Mouse (Mus musculus) heart, embryonic 10.5 days (tissue): ENCODE data around the gene Pknox2. TPM values are rescaled to one million over a fixed set of nuclear protein-coding genes. Genes with fewer than 3 reads are reported as not detected.

Experiments used
- DNase-seq: peaks from one replicate; pipeline ENCODE4 v3.0.0-alpha.2; 2017; ENCODE audit warnings: low spot score
- H3K27ac ChIP-seq: fragments of 300-500 bp; sonication (generic); 2 replicates; pipeline ENCODE4 v1.5.1; 2016; ENCODE audit warnings: mild to moderate bottlenecking
- H3K27me3 ChIP-seq: fragments of 300-500 bp; sonication (generic); 2 replicates; pipeline ENCODE4 v1.6.1; 2016; ENCODE audit warnings: mild to moderate bottlenecking; ENCODE audit not compliant: poor library complexity, insufficient read depth, severe bottlenecking
- H3K36me3 ChIP-seq: fragments of 300-500 bp; sonication (generic); 2 replicates; pipeline ENCODE4 v1.6.1; 2016; ENCODE audit warnings: mild to moderate bottlenecking, moderate library complexity
- H3K4me1 ChIP-seq: fragments of 300-500 bp; sonication (generic); 2 replicates; pipeline ENCODE4 v1.6.1; 2016; ENCODE audit warnings: mild to moderate bottlenecking
- H3K4me3 ChIP-seq: fragments of 300-500 bp; sonication (generic); 2 replicates; pipeline ENCODE4 v1.5.1; 2016; ENCODE audit warnings: mild to moderate bottlenecking, moderate library complexity
- H3K9me3 ChIP-seq: fragments of 300-500 bp; sonication (generic); 2 replicates; pipeline ENCODE4 v1.6.1; 2016; ENCODE audit warnings: mild to moderate bottlenecking, moderate library complexity
- WGBS: fragments of 180-500 bp; shearing (Covaris S2); methylation state at CpG from one replicate; pipeline ENCODE4 v1.1.7; 2016; 5-methylcytosine and 5-hydroxymethylcytosine counted together
- polyA plus RNA-seq: library from polyadenylated mRNA; unstranded; fragments of >200 nt; fragmentation: Nextera tagmentation; extraction: Ambion mirVana; gene quantifications from 2 replicates; pipeline ENCODE4 v1.2.1, GENCODE M21; 2016

Gene Pknox2
- polyA plus RNA-seq, result 8.8 and 9.1 TPM in 2 replicates

DNA sequence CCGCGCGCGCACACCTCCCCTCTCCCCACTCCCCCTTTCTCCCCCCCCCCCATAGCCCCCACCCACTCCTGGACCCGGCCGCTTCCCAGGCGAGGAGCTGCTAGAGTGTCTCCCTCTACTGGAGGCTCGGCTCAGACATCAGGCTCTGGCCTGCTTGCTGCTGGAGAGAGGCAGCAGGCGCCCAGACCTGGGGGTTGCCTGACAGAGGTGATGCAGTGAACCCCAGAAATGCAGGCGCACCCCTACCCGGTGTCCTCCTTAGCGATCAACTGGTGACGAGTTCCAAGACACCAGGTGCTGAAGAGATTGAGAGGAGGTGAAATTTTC lies at the start of gene Pknox2:
Gene Pknox2, minus strand, starts transcription at position 49 of the 327 bp plus-strand sequence.
- peak within 1 kb of the TSS; percentile 85 for H3K4me3 ChIP-seq
- DNase-seq, result no peak
- no peaks in the 10 kb centered on the region for H3K36me3 ChIP-seq
- H3K27me3 ChIP-seq, result peaks cover 10% of the 10 kb centered on the region; the same call in 1 of the 2 replicates
- H3K27ac ChIP-seq, result peak within 1 kb of the TSS; percentile 97
- WGBS, result 2% methylated on average over 11 of the region's 13 CpGs
- no peaks in the 10 kb centered on the region for H3K9me3 ChIP-seq
- peaks cover 40% of the 10 kb centered on the region for H3K4me1 ChIP-seq

DNA sequence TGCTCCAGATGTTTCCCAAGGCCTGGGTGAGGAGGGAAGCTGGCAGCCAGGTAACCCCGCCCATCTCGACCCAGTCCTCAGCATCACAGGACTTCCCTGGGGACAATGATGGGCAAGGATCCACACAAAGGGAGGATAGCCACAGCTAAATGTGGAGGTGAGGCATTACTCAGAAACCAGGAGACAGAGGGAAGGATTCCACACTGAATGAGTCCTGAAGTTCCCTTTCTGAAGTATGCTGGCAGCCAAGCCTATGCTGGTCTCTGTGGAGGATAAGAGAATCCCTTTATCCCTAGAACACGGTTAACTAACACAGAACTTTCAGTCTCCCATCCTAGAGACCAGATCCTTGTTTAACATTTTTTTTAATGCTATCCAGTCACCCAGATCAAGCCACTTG lies 40.8 kb upstream of the Pknox2 start:
- Histone ChIP-seq H3K4me3 (no peak overlapping the region), H3K27me3 (no peaks in the 10 kb centered on the region), H3K4me1 (no peaks in the 10 kb centered on the region), H3K9me3 (no peaks in the 10 kb centered on the region), H3K27ac (no peak overlapping the region), H3K36me3 (no peaks in the 10 kb centered on the region)
- no peak for DNase-seq
- WGBS, result 77% methylated on average over 3 of the region's 3 CpGs

GRCm38 (mm10) chr9:37187407-37187806 lies 40.2 kb upstream of the Pknox2 start:
- Histone ChIP-seq H3K4me1 (no peaks in the 10 kb centered on the region), H3K27me3 (no peaks in the 10 kb centered on the region), H3K27ac (no peak overlapping the region), H3K4me3 (no peak overlapping the region), H3K36me3 (no peaks in the 10 kb centered on the region), H3K9me3 (no peaks in the 10 kb centered on the region)
- no peak for DNase-seq
- 80% methylated on average over 5 of the region's 5 CpGs for WGBS

DNA sequence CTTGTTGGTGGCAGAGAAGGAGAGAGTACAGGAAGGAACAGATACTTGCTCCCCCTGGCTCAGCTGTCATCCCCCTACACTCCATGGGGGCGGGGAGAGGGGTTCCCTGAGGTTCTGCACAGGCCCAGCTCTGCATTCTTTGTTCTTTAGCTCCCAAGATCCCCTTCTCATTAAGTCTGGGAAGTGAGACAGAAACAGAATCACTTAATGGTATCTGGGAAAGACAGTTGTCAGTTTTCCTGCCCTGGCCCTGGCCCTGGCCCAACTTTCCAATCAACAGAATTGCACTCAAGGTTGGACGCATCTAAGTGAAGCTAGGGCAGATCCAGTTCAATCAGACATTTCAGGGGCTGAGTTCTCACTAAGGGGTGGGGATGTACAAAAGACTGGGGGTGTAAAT lies 36.0 kb upstream of the Pknox2 start:
- Histone ChIP-seq H3K9me3 (no peaks in the 10 kb centered on the region), H3K27ac (no peak overlapping the region), H3K27me3 (peaks cover 6% of the 10 kb centered on the region; the same call in 1 of the 2 replicates), H3K4me1 (peaks cover 14% of the 10 kb centered on the region), H3K36me3 (no peaks in the 10 kb centered on the region), H3K4me3 (no peak overlapping the region)
- no peak for DNase-seq
- 62% methylated on average over 2 of the region's 2 CpGs for WGBS

DNA sequence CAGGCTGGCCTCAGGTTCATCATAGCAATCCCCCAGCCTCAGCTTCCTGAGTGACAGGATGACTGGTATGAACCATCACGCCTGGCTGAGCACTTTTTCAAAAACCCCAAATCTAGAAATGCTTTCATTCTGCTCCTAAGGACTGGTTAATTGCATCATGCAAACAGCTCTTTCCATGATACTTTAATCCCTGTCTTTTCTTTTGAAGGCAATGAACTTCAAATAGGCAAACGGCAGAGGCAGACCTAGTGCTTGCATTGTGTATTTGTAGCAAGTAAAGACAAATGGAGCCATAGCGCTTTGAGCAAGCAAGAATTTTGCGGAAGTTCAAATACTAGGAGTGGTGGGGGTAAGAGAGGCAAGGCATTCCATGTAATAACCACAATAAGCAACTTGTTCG lies 34.4 kb upstream of the Pknox2 start:
- no peak for DNase-seq
- peaks cover 17% of the 10 kb centered on the region for H3K4me1 ChIP-seq
- no peak overlapping the region for H3K4me3 ChIP-seq
- H3K9me3 ChIP-seq, result no peaks in the 10 kb centered on the region
- no peaks in the 10 kb centered on the region for H3K36me3 ChIP-seq
- no peak overlapping the region for H3K27ac ChIP-seq
- H3K27me3 ChIP-seq, result peaks cover 9% of the 10 kb centered on the region
- 75% methylated on average over 5 of the region's 5 CpGs for WGBS

- no peak for DNase-seq
- H3K36me3 ChIP-seq, result no peaks in the 10 kb centered on the region
- no peak overlapping the region for H3K4me3 ChIP-seq
- peaks cover 20% of the 10 kb centered on the region for H3K4me1 ChIP-seq
- H3K27me3 ChIP-seq, result peaks cover 26% of the 10 kb centered on the region
- no peak overlapping the region for H3K27ac ChIP-seq
- 69% methylated on average over 4 of the region's 4 CpGs for WGBS
- no peaks in the 10 kb centered on the region for H3K9me3 ChIP-seq
Measured at GRCm38 (mm10) chr9:37179596-37179995, 32.4 kb upstream of the Pknox2 start.

GRCm38 (mm10) chr9:37178911-37179310 lies 31.7 kb upstream of the Pknox2 start:
- no peaks in the 10 kb centered on the region for H3K9me3 ChIP-seq
- H3K27ac ChIP-seq, result no peak overlapping the region
- peaks cover 20% of the 10 kb centered on the region for H3K4me1 ChIP-seq
- no peaks in the 10 kb centered on the region for H3K36me3 ChIP-seq
- H3K27me3 ChIP-seq, result peaks cover 26% of the 10 kb centered on the region
- no peak overlapping the region for H3K4me3 ChIP-seq
- DNase-seq, result no peak
- WGBS, result 35% methylated on average over 4 of the region's 4 CpGs

DNA sequence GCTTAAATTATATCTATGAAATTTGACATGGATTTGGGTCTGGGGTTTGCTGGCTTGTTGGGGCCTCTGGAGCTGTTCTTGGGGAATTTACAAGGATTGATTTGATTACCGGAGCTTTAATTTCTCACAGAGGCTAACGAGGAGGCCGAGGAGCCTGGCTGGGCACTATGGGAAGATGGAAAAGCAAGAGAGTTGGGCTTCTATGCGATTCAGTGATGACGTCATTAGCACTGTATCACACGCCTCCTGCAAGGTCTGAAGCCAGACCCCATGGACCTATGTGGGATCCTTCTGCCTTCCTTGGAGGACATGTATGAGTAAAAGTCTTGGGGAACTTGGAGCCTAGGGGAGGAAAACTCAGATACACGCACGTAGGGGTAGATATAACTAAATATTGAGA lies 30.3 kb upstream of the Pknox2 start:
- Histone ChIP-seq H3K9me3 (no peaks in the 10 kb centered on the region), H3K4me1 (peaks cover 20% of the 10 kb centered on the region), H3K4me3 (no peak overlapping the region), H3K27ac (no peak overlapping the region), H3K27me3 (peaks cover 26% of the 10 kb centered on the region), H3K36me3 (no peaks in the 10 kb centered on the region)
- no peak for DNase-seq
- 52% methylated on average over 8 of the region's 8 CpGs for WGBS

GRCm38 (mm10) chr9:37177107-37177506 lies 29.9 kb upstream of the Pknox2 start:
- Histone ChIP-seq H3K9me3 (no peaks in the 10 kb centered on the region), H3K36me3 (no peaks in the 10 kb centered on the region), H3K27ac (no peak overlapping the region), H3K4me3 (no peak overlapping the region), H3K4me1 (peaks cover 20% of the 10 kb centered on the region), H3K27me3 (peaks cover 26% of the 10 kb centered on the region)
- WGBS, result 3% methylated on average over 5 of the region's 5 CpGs
- peak; percentile 80 for DNase-seq

GRCm38 (mm10) chr9:37176002-37176401 lies 28.8 kb upstream of the Pknox2 start:
- Histone ChIP-seq H3K36me3 (no peaks in the 10 kb centered on the region), H3K4me3 (no peak overlapping the region), H3K27ac (no peak overlapping the region), H3K27me3 (peaks cover 26% of the 10 kb centered on the region), H3K4me1 (peaks cover 20% of the 10 kb centered on the region), H3K9me3 (no peaks in the 10 kb centered on the region)
- 55% methylated on average over 3 of the region's 3 CpGs for WGBS
- no peak for DNase-seq

DNA sequence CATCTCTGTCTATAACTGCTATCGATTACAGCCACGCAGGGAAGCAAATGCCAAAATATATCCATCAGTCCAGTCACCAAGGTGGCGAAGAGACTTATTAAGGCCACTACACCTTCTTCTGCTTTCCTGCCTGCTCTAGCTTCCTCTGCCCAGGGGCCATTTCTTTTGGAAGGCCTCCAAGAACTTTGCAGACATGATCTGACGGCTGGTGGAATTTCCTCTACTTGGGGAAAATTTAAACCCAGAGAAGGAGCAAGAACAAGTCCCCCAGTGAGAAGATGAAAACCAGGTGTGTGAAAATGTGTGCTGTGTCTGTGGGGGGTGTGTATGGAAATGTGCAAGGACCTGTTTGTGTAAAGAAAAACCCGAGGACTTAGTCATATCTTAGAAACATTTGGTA lies 26.2 kb upstream of the Pknox2 start:
- Histone ChIP-seq H3K27me3 (peaks cover 26% of the 10 kb centered on the region), H3K36me3 (no peaks in the 10 kb centered on the region), H3K9me3 (no peaks in the 10 kb centered on the region), H3K4me1 (peaks cover 13% of the 10 kb centered on the region), H3K4me3 (no peak overlapping the region), H3K27ac (no peak overlapping the region)
- no peak for DNase-seq
- 65% methylated on average over 5 of the region's 5 CpGs for WGBS

DNA sequence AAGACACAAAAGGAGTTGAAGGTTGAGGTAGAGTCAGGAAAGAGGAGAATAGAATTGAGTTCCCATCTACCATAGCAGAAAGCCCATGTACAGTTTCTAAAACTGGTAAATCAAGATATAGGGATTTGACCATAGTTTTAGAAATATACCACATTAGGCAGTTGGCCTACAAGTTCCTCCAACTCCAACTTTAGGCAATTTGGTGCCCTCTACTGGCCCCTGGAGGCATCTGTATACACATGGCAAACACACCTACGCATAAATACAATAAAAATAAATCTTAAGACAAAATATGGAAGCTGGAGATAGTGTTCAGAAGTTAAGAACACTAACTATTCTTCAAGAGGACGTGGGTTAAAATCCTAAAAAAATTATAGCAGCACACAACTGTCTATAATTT lies 19.7 kb upstream of the Pknox2 start:
- Histone ChIP-seq H3K4me1 (peaks cover 8% of the 10 kb centered on the region), H3K36me3 (no peaks in the 10 kb centered on the region), H3K4me3 (no peak overlapping the region), H3K27ac (no peak overlapping the region), H3K27me3 (0 out of 2 replicates have a peak, but pooled peaks cover 4% of the 10 kb centered on the region), H3K9me3 (no peaks in the 10 kb centered on the region)
- DNase-seq, result no peak
- 73% methylated on average over 2 of the region's 2 CpGs for WGBS

GRCm38 (mm10) chr9:37160686-37161085 lies 13.5 kb upstream of the Pknox2 start:
- peak; percentile 67 for DNase-seq
- no peaks in the 10 kb centered on the region for H3K4me1 ChIP-seq
- no peaks in the 10 kb centered on the region for H3K36me3 ChIP-seq
- WGBS, result 70% methylated on average over 2 of the region's 2 CpGs
- no peaks in the 10 kb centered on the region for H3K9me3 ChIP-seq
- no peak overlapping the region for H3K27ac ChIP-seq
- H3K4me3 ChIP-seq, result no peak overlapping the region
- peaks cover 6% of the 10 kb centered on the region; the same call in 1 of the 2 replicates for H3K27me3 ChIP-seq

DNA sequence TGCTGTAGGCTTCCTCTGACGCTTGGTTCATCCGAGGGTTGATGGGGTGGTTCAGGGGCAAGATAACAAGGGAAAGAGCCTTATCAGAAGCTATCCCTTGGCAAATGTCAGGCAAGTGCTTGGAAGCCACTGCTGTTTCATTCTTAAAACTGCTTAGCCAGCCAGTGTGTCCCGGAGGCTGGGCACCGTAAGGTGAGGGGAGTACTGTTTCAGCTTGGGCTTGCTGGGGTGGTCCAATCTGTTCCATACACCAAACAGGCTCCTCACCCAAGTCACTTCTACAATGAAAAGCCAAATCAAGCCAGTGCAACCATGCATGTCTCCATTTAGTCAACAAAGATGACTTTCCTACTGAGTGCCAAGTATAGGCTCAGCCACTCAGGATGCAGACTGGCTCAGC lies 679 bp upstream of the Pknox2 start:
- no peaks in the 10 kb centered on the region for H3K36me3 ChIP-seq
- no peak overlapping the region for H3K4me3 ChIP-seq
- H3K9me3 ChIP-seq, result no peaks in the 10 kb centered on the region
- H3K4me1 ChIP-seq, result peaks cover 39% of the 10 kb centered on the region
- H3K27ac ChIP-seq, result no peak overlapping the region
- 40% methylated on average over 4 of the region's 4 CpGs for WGBS
- H3K27me3 ChIP-seq, result peaks cover 10% of the 10 kb centered on the region; the same call in 1 of the 2 replicates
- no peak for DNase-seq
